Mouse (Mus musculus) forebrain, embryonic 11.5 days (tissue): ENCODE data around the gene A630095N17Rik. TPM values are rescaled to one million over a fixed set of nuclear protein-coding genes. Genes with fewer than 3 reads are reported as not detected.

Experiments
- ATAC-seq: fragments of 200-750 bp; cut with Nextera tagmentation; replicated peaks from 2 replicates; pipeline ENCODE4 v1.8.0; 2017; ENCODE audit warnings: moderate TSS enrichment; ENCODE audit not compliant: low FRiP score
- DNase-seq: peaks from one replicate; pipeline ENCODE4 v3.0.0-alpha.2; 2017; ENCODE audit warnings: low spot score
- H3K27ac ChIP-seq: fragments of 300-500 bp; sonication (generic); 2 replicates; pipeline ENCODE4 v1.5.1; 2014; ENCODE audit warnings: low read depth, low read length
- H3K27me3 ChIP-seq: fragments of 300-500 bp; sonication (generic); 2 replicates; pipeline ENCODE4 v1.6.1; 2014; ENCODE audit warnings: mild to moderate bottlenecking, low read length, mixed read lengths; ENCODE audit not compliant: control insufficient read depth, insufficient read depth
- H3K36me3 ChIP-seq: fragments of 300-500 bp; sonication (generic); 2 replicates; pipeline ENCODE4 v1.6.1; 2014; ENCODE audit warnings: mild to moderate bottlenecking, low read length, moderate library complexity, mixed read lengths; ENCODE audit not compliant: control insufficient read depth, insufficient read depth
- H3K4me1 ChIP-seq: fragments of 300-500 bp; sonication (generic); replicated peaks from 2 replicates; pipeline ENCODE4 v1.6.1; 2014; ENCODE audit warnings: low read length, mixed read lengths; ENCODE audit not compliant: control insufficient read depth, insufficient read depth
- H3K4me2 ChIP-seq: fragments of 300-500 bp; sonication (generic); 2 replicates; pipeline ENCODE4 v1.6.1; 2014; ENCODE audit warnings: low read depth, mild to moderate bottlenecking, low read length, moderate library complexity, mixed read lengths; ENCODE audit not compliant: severe bottlenecking
- H3K4me3 ChIP-seq: fragments of 300-500 bp; sonication (generic); 2 replicates; pipeline ENCODE4 v1.5.1; 2014; ENCODE audit warnings: low read depth, low read length
- H3K9ac ChIP-seq: fragments of 300-500 bp; sonication (generic); 2 replicates; pipeline ENCODE4 v1.6.1; 2014; ENCODE audit warnings: low read length
- H3K9me3 ChIP-seq: fragments of 300-500 bp; sonication (generic); 2 replicates; pipeline ENCODE4 v1.6.1; 2016; ENCODE audit warnings: low read length, mixed read lengths; ENCODE audit not compliant: control insufficient read depth
- WGBS: fragments of 180-500 bp; shearing (Covaris S2); extraction: QIAGEN DNeasy Blood & Tissue Kit; methylation state at CpG from one replicate; pipeline ENCODE4 v1.1.7; 2014; 5-methylcytosine and 5-hydroxymethylcytosine counted together
- polyA plus RNA-seq: library from polyadenylated mRNA; unstranded; fragments of >200 nt; fragmentation: Nextera tagmentation; extraction: Ambion mirVana; gene quantifications from 2 replicates; pipeline ENCODE4 v1.2.1, GENCODE M21; 2014

The A630095N17Rik gene
- polyA plus RNA-seq, 1 experiment from 2014 or later, result not detected

GRCm38 (mm10) chr1:75231224-75231623 lies 678 bp downstream of the A630095N17Rik start:
- Histone ChIP-seq H3K4me1 (no peaks in the 10 kb centered on the region), H3K9ac (no peak overlapping the region), H3K4me2 (no peak overlapping the region), H3K36me3 (no peaks in the 10 kb centered on the region), H3K4me3 (no peak overlapping the region), H3K9me3 (no peaks in the 10 kb centered on the region), H3K27ac (no peak overlapping the region), H3K27me3 (no peaks in the 10 kb centered on the region)
- no peak for ATAC-seq
- DNase-seq, result no peak
- WGBS, result 76% methylated on average over 4 of the region's 4 CpGs

- no peaks in the 10 kb centered on the region for H3K4me1 ChIP-seq
- 71% methylated on average over 7 of the region's 7 CpGs for WGBS
- DNase-seq, result no peak
These were observed 1.4 kb downstream of the A630095N17Rik start for GRCm38 (mm10) chr1:75230335-75230994.

GRCm38 (mm10) chr1:75229158-75229557 lies 2.7 kb downstream of the A630095N17Rik start:
- Histone ChIP-seq H3K9ac (no peak overlapping the region), H3K4me1 (no peaks in the 10 kb centered on the region), H3K4me2 (no peak overlapping the region), H3K9me3 (no peaks in the 10 kb centered on the region), H3K27ac (no peak overlapping the region), H3K27me3 (no peaks in the 10 kb centered on the region), H3K36me3 (no peaks in the 10 kb centered on the region), H3K4me3 (no peak overlapping the region)
- ATAC-seq, result no peak
- WGBS, result 83% methylated on average over 4 of the region's 4 CpGs
- DNase-seq, result no peak

More at GRCm38 (mm10) chr1:75230335-75230994, 1.4 kb downstream of the A630095N17Rik start:
- Histone ChIP-seq H3K9ac (no peak overlapping the region), H3K4me3 (no peak overlapping the region), H3K27ac (no peak overlapping the region), H3K9me3 (no peaks in the 10 kb centered on the region), H3K36me3 (no peaks in the 10 kb centered on the region), H3K27me3 (no peaks in the 10 kb centered on the region), H3K4me2 (no peak overlapping the region)
- ATAC-seq, result no peak

GRCm38 (mm10) chr1:75227653-75228052 lies 4.2 kb downstream of the A630095N17Rik start:
- Histone ChIP-seq H3K9ac (no peak overlapping the region), H3K9me3 (no peaks in the 10 kb centered on the region), H3K4me1 (no peaks in the 10 kb centered on the region), H3K4me2 (no peak overlapping the region), H3K36me3 (no peaks in the 10 kb centered on the region), H3K4me3 (no peak overlapping the region), H3K27me3 (0 out of 2 replicates have a peak, but pooled peaks cover 1% of the 10 kb centered on the region), H3K27ac (no peak overlapping the region)
- ATAC-seq (no peak), DNase-seq (no peak)
- 59% methylated on average over 1 of the region's 1 CpGs for WGBS

GRCm38 (mm10) chr1:75226138-75226537 lies 5.8 kb downstream of the A630095N17Rik start:
- Histone ChIP-seq H3K4me3 (no peak overlapping the region), H3K36me3 (no peaks in the 10 kb centered on the region), H3K4me2 (no peak overlapping the region), H3K27me3 (peaks cover 5% of the 10 kb centered on the region; the same call in 1 of the 2 replicates), H3K9ac (no peak overlapping the region), H3K27ac (no peak overlapping the region), H3K9me3 (no peaks in the 10 kb centered on the region), H3K4me1 (no peaks in the 10 kb centered on the region)
- DNase-seq (no peak), ATAC-seq (no peak)
- 75% methylated on average over 2 of the region's 2 CpGs for WGBS

- no peaks in the 10 kb centered on the region for H3K4me1 ChIP-seq
- no peaks in the 10 kb centered on the region for H3K36me3 ChIP-seq
- no peak overlapping the region for H3K9ac ChIP-seq
- peaks cover 11% of the 10 kb centered on the region for H3K27me3 ChIP-seq
- DNase-seq, result no peak
- H3K9me3 ChIP-seq, result no peaks in the 10 kb centered on the region
- WGBS, result 71% methylated on average over 3 of the region's 3 CpGs
- no peak for ATAC-seq
- no peak overlapping the region for H3K27ac ChIP-seq
- H3K4me3 ChIP-seq, result no peak overlapping the region
- no peak overlapping the region for H3K4me2 ChIP-seq
These were observed 6.4 kb downstream of the A630095N17Rik start for GRCm38 (mm10) chr1:75225473-75225872.

GRCm38 (mm10) chr1:75223532-75223931 lies 8.4 kb downstream of the A630095N17Rik start:
- no peak overlapping the region for H3K9ac ChIP-seq
- H3K36me3 ChIP-seq, result no peaks in the 10 kb centered on the region
- no peak overlapping the region for H3K4me2 ChIP-seq
- no peaks in the 10 kb centered on the region for H3K9me3 ChIP-seq
- H3K27ac ChIP-seq, result no peak overlapping the region
- peaks cover 9% of the 10 kb centered on the region for H3K4me1 ChIP-seq
- WGBS, result 73% methylated on average over 6 of the region's 6 CpGs
- ATAC-seq (no peak), DNase-seq (no peak)
- H3K4me3 ChIP-seq, result no peak overlapping the region
- H3K27me3 ChIP-seq, result peaks cover 30% of the 10 kb centered on the region

- no peak for ATAC-seq
- H3K4me1 ChIP-seq, result peaks cover 12% of the 10 kb centered on the region
- DNase-seq, result no peak
- no peaks in the 10 kb centered on the region for H3K36me3 ChIP-seq
- H3K9ac ChIP-seq, result no peak overlapping the region
- H3K4me2 ChIP-seq, result no peak overlapping the region
- 82% methylated on average over 6 of the region's 6 CpGs for WGBS
- H3K4me3 ChIP-seq, result no peak overlapping the region
- peaks cover 36% of the 10 kb centered on the region for H3K27me3 ChIP-seq
- no peaks in the 10 kb centered on the region for H3K9me3 ChIP-seq
- no peak overlapping the region for H3K27ac ChIP-seq
These were observed 9.0 kb downstream of the A630095N17Rik start for GRCm38 (mm10) chr1:75222926-75223325.

DNA sequence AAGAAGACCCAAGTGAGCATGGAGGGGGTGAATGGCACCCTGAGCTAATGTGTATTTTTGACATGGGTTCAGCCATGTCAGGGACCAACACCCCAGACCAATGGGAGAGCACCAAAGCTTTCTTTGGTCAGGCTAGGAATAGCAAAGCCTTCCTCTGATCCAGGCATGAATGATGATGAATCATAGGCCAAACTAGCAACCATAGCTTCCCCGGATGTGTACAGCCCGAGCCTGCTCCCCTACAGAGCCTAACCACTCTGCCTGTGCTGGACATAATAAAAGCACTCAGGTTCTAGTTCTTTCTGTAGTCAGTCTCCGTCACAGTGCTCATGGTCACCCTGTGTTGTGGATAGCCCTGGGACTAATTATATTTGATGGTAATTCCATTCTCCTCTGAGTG lies 10.4 kb downstream of the A630095N17Rik start:
- Histone ChIP-seq H3K36me3 (no peaks in the 10 kb centered on the region), H3K27me3 (peaks cover 48% of the 10 kb centered on the region), H3K4me3 (no peak overlapping the region), H3K4me2 (no peak overlapping the region), H3K4me1 (peaks cover 12% of the 10 kb centered on the region), H3K9me3 (no peaks in the 10 kb centered on the region), H3K9ac (no peak overlapping the region), H3K27ac (no peak overlapping the region)
- DNase-seq, result no peak
- ATAC-seq, result no peak
- WGBS, result 82% methylated on average over 3 of the region's 3 CpGs
